Mouse (Mus musculus) limb, embryonic 14.5 days (tissue): ENCODE results near the gene Nceh1. TPM values are rescaled to one million over a fixed set of nuclear protein-coding genes. Genes with fewer than 3 reads are reported as not detected.

Experiments
- ATAC-seq: fragments of 200-750 bp; cut with Nextera tagmentation; 2 replicates; pipeline ENCODE4 v1.8.0; 2017; ENCODE audit warnings: low read depth, moderate number of reproducible peaks, moderate TSS enrichment; ENCODE audit not compliant: low FRiP score
- DNase-seq: peaks from one replicate; pipeline ENCODE4 v3.0.0-alpha.2; 2015; ENCODE audit warnings: low spot score
- H3K27ac ChIP-seq: fragments of 300-500 bp; sonication (generic); replicated peaks from 2 replicates; pipeline ENCODE4 v1.5.1; 2014; ENCODE audit warnings: low read depth, mild to moderate bottlenecking, low read length, moderate library complexity, mixed read lengths
- H3K27me3 ChIP-seq: fragments of 300-500 bp; sonication (generic); 2 replicates; pipeline ENCODE4 v1.6.1; 2014; ENCODE audit warnings: low read length, mixed read lengths; ENCODE audit not compliant: control insufficient read depth, insufficient read depth
- H3K36me3 ChIP-seq: fragments of 300-500 bp; sonication (generic); 2 replicates; pipeline ENCODE4 v1.6.1; 2014; ENCODE audit warnings: mild to moderate bottlenecking, low read length, moderate library complexity, mixed read lengths; ENCODE audit not compliant: control insufficient read depth, insufficient read depth
- H3K4me1 ChIP-seq: fragments of 300-500 bp; sonication (generic); 2 replicates; pipeline ENCODE4 v1.6.1; 2014; ENCODE audit warnings: antibody characterized with exemption, low read length, mixed read lengths; ENCODE audit not compliant: control insufficient read depth, insufficient read depth
- H3K4me2 ChIP-seq: fragments of 300-500 bp; sonication (generic); replicated peaks from 2 replicates; pipeline ENCODE4 v1.6.1; 2014; ENCODE audit warnings: low read depth, mild to moderate bottlenecking, low read length, moderate library complexity; ENCODE audit not compliant: severe bottlenecking
- H3K4me3 ChIP-seq: fragments of 300-500 bp; sonication (generic); replicated peaks from 2 replicates; pipeline ENCODE4 v1.5.1; 2014; ENCODE audit warnings: low read length
- H3K9ac ChIP-seq: fragments of 300-500 bp; sonication (generic); 2 replicates; pipeline ENCODE4 v1.6.1; 2014; ENCODE audit warnings: mild to moderate bottlenecking, low read depth, low read length, moderate library complexity; ENCODE audit not compliant: severe bottlenecking
- H3K9me3 ChIP-seq: fragments of 300-500 bp; sonication (generic); 2 replicates; pipeline ENCODE4 v1.6.1; 2016; ENCODE audit warnings: low read length; ENCODE audit not compliant: control insufficient read depth
- POLR2A ChIP-seq: fragments of 200-500 bp; IDR thresholded peaks from 2 replicates; pipeline ENCODE4 v1.8.0; 2012; ENCODE audit warnings: inconsistent platforms, mild to moderate bottlenecking, moderate library complexity, borderline replicate concordance; ENCODE audit not compliant: insufficient read depth, insufficient read length; ENCODE audit errors: extremely low read depth
- WGBS: fragments of 180-500 bp; shearing (Covaris S2); extraction: QIAGEN DNeasy Blood & Tissue Kit; methylation state at CpG from one replicate; pipeline ENCODE4 v1.1.7; 2014; 5-methylcytosine and 5-hydroxymethylcytosine counted together
- polyA plus RNA-seq, 2 experiments: library from polyadenylated mRNA; depleted of rRNA in 1 of 2; stranded (reverse) in 1 of 2; unstranded in 1 of 2; fragments of >200 nt; fragmentation: Nextera tagmentation in 1 of 2; extraction: Ambion mirVana in 1 of 2; gene quantifications; 2 replicates each; pipeline versions ENCODE4 v1.2.1 to v1.2.3; 2012 to 2014

Gene Nceh1
- polyA plus RNA-seq, 2 experiments = 1.4 to 2.8 TPM

DNA sequence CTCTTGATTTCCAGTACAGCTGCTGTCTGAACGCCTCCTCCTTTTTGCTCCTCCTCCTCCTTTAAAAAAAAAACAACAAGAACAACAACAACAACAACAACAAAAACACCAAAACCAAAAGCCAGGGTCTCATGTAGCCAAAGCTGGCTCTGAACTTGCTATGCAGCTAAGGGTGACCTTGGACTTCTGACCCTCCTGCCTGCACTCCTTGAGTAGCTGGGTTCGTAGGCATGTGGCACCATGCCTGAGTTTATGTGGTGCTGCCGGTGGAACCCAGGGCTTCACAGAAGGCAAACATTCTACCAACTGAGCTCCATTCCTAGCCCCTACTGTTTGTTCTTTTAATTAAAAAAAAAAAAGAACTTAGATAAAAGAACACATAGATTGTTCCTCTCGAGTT, 50.6 kb downstream of the Nceh1 start:
- 76% methylated on average over 4 of the region's 4 CpGs for WGBS
- ATAC-seq = no peak

DNA sequence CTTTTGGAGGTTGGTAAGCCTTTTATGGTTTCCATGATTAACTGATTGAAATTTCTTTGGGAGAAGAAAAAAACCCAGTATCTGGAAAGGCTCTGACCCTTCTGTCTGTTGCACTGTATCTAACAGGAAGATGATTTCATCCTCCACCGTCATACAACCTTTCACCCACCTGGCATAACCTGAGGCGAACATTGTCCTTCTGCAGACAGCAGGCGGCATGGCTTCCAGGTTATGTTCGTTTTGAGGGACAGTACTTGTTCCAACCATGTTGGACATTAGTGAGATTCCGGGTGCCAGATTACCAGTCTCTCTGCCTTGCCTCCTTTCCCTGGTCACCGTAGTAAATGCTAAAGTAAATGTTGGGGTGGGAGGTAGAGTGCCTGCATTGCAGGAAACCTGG, 51.1 kb downstream of the Nceh1 start:
- Histone ChIP-seq H3K9ac (no peak overlapping the region), H3K27me3 (no peaks in the 10 kb centered on the region), H3K4me3 (no peak overlapping the region), H3K4me1 (no peaks in the 10 kb centered on the region), H3K4me2 (no peak overlapping the region), H3K36me3 (no peaks in the 10 kb centered on the region), H3K9me3 (no peaks in the 10 kb centered on the region), H3K27ac (no peak overlapping the region)
- 81% methylated on average over 6 of the region's 6 CpGs for WGBS
- no peak for ATAC-seq
- TF ChIP-seq POLR2A = no peak
- DNase-seq = no peak

More for the DNA sequence above, 50.6 kb downstream of the Nceh1 start:
- TF ChIP-seq POLR2A = no peak
- Histone ChIP-seq H3K4me2 (no peak overlapping the region), H3K9ac (no peak overlapping the region), H3K36me3 (no peaks in the 10 kb centered on the region), H3K4me1 (no peaks in the 10 kb centered on the region), H3K27ac (no peak overlapping the region), H3K9me3 (no peaks in the 10 kb centered on the region), H3K27me3 (no peaks in the 10 kb centered on the region), H3K4me3 (no peak overlapping the region)
- no peak for DNase-seq

DNA sequence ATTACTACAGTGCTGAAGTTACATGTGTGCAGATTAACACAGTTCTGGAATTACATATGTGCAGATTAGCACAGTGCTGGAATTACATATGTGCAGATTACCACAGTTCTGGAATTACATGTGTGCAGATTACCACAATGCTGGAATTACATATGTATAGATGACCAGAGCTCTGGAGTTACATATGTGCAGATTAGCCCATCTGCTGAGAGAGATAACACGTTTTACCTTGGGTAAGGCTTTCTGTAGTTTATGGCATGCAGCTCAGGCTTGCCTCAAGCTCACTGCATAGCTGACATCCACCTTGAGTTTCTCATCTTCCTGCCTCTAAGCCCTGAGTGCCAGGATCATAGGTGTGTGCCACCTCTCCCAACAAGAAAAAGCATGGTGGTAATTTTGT, 52.2 kb downstream of the Nceh1 start:
- no peak for TF ChIP-seq POLR2A
- no peak for ATAC-seq
- Histone ChIP-seq H3K4me1 (no peaks in the 10 kb centered on the region), H3K9ac (no peak overlapping the region), H3K4me3 (no peak overlapping the region), H3K27ac (no peak overlapping the region), H3K9me3 (no peaks in the 10 kb centered on the region), H3K36me3 (no peaks in the 10 kb centered on the region), H3K4me2 (no peak overlapping the region), H3K27me3 (no peaks in the 10 kb centered on the region)
- 83% methylated on average over 1 of the region's 1 CpGs for WGBS
- DNase-seq = no peak

DNA sequence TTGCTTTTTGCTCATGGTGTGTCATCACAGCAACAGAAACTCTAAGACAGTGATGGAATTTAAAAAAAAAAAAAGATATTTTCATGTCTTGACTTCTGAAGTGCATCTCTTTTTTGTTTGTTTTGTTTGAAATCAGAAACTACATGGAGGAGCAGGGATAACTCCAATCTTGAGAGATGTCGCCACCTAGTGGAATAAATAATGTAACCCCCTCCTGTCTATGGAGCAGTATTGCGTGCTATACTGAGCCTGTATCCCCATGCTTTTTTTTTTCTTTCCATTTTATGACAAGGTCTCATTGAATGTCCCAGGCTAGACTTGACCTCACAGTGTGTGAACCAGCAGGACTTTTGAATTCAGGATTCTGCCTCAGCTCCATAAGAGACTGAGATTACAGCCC, 54.5 kb downstream of the Nceh1 start:
- ATAC-seq (no peak), DNase-seq (peak; percentile 79)
- no peak overlapping the region for H3K27ac ChIP-seq
- H3K4me2 ChIP-seq = no peak overlapping the region
- H3K27me3 ChIP-seq = no peaks in the 10 kb centered on the region
- 17% methylated on average over 2 of the region's 2 CpGs for WGBS
- no peak overlapping the region for H3K4me3 ChIP-seq
- H3K4me1 ChIP-seq = no peaks in the 10 kb centered on the region
- no peak for TF ChIP-seq POLR2A
- no peak overlapping the region for H3K9ac ChIP-seq
- H3K36me3 ChIP-seq = no peaks in the 10 kb centered on the region
- H3K9me3 ChIP-seq = no peaks in the 10 kb centered on the region

DNA sequence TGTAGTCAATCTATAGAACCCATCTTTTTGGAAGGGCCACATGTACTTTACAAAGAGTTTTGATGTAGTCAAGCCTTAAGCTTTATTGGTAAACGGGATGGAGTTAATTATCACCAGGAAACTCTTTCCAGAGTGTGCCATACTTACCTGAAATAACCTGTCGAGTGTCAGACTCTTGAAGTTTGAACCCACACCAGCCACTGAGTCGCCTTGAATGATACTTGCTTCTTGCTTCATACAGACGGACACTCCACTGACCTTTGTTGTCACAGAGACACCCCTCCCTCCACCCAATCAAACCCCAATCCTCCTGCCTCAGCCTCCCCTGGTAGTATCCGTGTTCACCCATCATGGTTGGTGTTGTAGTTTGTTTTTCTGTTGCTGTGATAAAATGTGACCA, 55.8 kb downstream of the Nceh1 start:
- H3K9me3 ChIP-seq = no peaks in the 10 kb centered on the region
- H3K4me1 ChIP-seq = no peaks in the 10 kb centered on the region
- WGBS = 76% methylated on average over 5 of the region's 5 CpGs
- no peaks in the 10 kb centered on the region for H3K36me3 ChIP-seq
- H3K27ac ChIP-seq = no peak overlapping the region
- no peak overlapping the region for H3K9ac ChIP-seq
- no peak overlapping the region for H3K4me2 ChIP-seq
- DNase-seq (no peak), ATAC-seq (no peak)
- H3K4me3 ChIP-seq = no peak overlapping the region
- H3K27me3 ChIP-seq = no peaks in the 10 kb centered on the region
- no peak for TF ChIP-seq POLR2A

DNA sequence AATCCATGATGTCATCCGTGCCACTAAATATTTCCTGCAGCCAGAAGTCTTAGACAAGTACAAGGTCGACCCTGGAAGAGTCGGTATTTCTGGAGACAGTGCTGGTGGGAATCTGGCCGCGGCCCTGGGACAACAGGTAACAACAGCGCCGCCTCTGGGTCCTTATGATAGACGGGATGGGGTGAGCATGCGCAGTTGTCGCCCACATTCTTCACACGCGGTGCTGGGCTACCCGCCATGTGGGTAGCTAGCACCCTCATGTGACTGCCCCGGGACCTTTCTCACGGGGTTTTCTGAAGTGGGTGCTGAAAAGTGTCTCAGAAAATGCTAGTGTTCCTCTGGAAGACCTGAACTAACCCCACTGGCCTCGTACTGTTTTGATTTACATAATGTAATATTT, 56.8 kb downstream of the Nceh1 start:
- DNase-seq (no peak), ATAC-seq (no peak)
- Histone ChIP-seq H3K4me2 (no peak overlapping the region), H3K27ac (no peak overlapping the region), H3K4me1 (no peaks in the 10 kb centered on the region), H3K27me3 (no peaks in the 10 kb centered on the region), H3K9ac (no peak overlapping the region), H3K9me3 (no peaks in the 10 kb centered on the region), H3K36me3 (no peaks in the 10 kb centered on the region), H3K4me3 (no peak overlapping the region)
- 88% methylated on average over 16 of the region's 16 CpGs for WGBS
- TF ChIP-seq POLR2A = no peak
